Mouse (Mus musculus) layer of hippocampus, adult 6 months (tissue): Measurements from ENCODE around the gene Igf2r. TPM values are rescaled to one million over a fixed set of nuclear protein-coding genes. Genes with fewer than 3 reads are reported as not detected.

ENCODE experiments used
- long read RNA-seq, 2 experiments: library from polyadenylated mRNA; unstranded; transcript quantifications; one replicate each; pipeline ENCODE4 v2.0.0; 2019 to 2020
- polyA plus RNA-seq: library from polyadenylated mRNA; unstranded; fragments of <200 nt; fragmentation: Nextera tagmentation; gene quantifications from 2 replicates; pipeline ENCODE4 v1.2.3, GENCODE M21; 2021

Igf2r gene
- 2.6 and 3.0 TPM in 2 replicates for polyA plus RNA-seq
- long read RNA-seq, experiment 1, partial matches to known transcripts, result 12 of 23 reads
- long read RNA-seq, experiment 1, other reads (novel, unspliced or antisense), result 11 of 23 reads
- long read RNA-seq, experiment 2, partial matches to known transcripts, result 7 of 11 reads
- long read RNA-seq, experiment 2, other reads (novel, unspliced or antisense), result 4 of 11 reads

DNA sequence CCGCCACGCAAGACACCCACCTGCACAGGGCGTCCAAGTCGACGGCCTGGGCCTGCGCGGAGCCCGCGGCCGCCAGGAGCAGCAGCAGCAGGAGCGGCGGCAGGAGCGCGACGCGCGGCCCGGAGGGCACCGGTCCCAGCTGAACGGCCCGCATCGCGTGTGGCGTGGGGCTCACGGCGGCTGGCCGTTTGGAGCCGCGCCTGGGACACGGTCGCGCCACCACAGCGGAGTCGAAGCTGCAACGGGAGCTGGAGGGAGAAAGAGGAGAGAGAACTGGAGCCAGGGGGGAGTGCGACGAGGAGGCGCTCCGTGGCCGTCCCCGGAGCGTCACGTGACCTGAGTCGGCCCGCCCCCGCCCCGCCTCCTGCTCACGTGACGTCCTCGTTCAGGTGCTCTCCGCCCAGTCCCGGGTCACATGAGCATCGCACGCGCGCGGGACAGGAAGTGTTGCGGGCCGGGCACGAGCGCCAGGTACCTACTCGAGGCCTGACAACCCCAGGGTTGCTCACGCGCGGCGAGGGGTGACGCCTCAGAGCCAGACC, at the start of gene Igf2r:
Igf2r (minus strand) TSS at position 285 of the 542 bp plus-strand sequence.

DNA sequence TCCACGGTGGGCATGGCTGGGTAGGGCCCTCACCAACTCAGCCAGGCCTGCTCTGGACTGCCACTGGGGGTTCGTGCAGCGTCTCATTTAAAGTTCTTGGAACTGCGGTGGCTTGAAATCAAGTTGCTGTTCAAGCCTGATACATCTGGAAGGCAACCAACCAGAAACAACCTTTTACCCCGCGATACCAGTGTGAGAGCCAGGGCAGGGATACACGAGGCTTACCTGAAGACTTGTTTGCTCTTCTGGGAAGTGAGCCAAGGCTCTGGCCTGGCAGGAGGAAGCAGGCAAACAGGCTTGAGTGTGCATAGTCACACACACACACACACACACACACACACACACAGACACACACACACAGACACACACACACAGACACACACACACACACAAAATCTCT, 93.8 kb downstream of the Igf2r start, which contains the start of gene Slc22a1:
Slc22a1 (minus strand) TSS at position 184 of the 400 bp plus-strand sequence.

Other genes starting within 250 kb of the Igf2r start
- 0.11 and 0.35 TPM in 2 replicates for gene Slc22a2, start 185.5 kb downstream of the Igf2r start, polyA plus RNA-seq
- 0.79 TPM in 1 of 2 replicates, not detected in the other for gene Slc22a1, start 93.8 kb downstream of the Igf2r start, polyA plus RNA-seq
- gene Mas1, start 98.5 kb upstream of the Igf2r start, polyA plus RNA-seq, result 28.0 and 35.5 TPM in 2 replicates
- gene Mrgprh, start 106.4 kb upstream of the Igf2r start, polyA plus RNA-seq, result not detected in 2 replicates
- gene Pnldc1, start 140.6 kb upstream of the Igf2r start, polyA plus RNA-seq, result 0.31 and 0.90 TPM in 2 replicates
- gene Tcp1, start 146.0 kb upstream of the Igf2r start, polyA plus RNA-seq, result 191 and 205 TPM in 2 replicates
- gene Mrpl18, start 146.7 kb upstream of the Igf2r start, polyA plus RNA-seq, result 140 and 143 TPM in 2 replicates
- gene Acat3, start 170.9 kb upstream of the Igf2r start, polyA plus RNA-seq, result 3.1 and 4.7 TPM in 2 replicates
- gene Acat2, start 191.1 kb upstream of the Igf2r start, polyA plus RNA-seq, result 36.6 and 45.0 TPM in 2 replicates
- gene Wtap, start 224.5 kb upstream of the Igf2r start, polyA plus RNA-seq, result 52.3 and 72.0 TPM in 2 replicates
- gene Sod2, start 237.2 kb upstream of the Igf2r start, polyA plus RNA-seq, result 249 and 282 TPM in 2 replicates